Mouse (Mus musculus): ENCODE results near the gene Kif6. TPM values are rescaled to one million over a fixed set of nuclear protein-coding genes. Genes with fewer than 3 reads are reported as not detected.

Kif6 gene
- polyA plus RNA-seq, 1 experiment from 2014 or later = 0.22 TPM

DNA sequence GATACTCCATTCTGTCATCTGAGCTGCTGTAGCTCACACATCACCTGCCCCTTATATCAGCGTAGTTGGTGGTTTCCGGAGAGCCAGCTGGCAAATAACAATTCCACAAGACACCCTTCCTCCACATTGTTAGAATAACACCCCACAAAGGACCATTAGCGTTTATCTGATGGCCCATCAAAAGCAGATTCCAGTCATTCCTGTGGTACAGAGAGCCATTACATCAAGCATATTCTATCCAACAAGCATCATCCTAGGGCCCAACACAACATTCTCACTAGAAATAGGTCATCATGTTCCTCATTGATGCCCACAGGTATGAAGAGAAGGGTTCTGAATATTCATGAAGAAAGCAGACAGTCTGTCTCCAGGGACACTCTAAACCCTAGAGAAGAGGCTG, 236.3 kb downstream of the Kif6 start:
- no peak for TF ChIP-seq CTCF (IDR thresholded peaks at IDR 0.05; ENCODE audit: low read depth)
- H3K27ac ChIP-seq (ENCODE audit: low read depth, low read length) = no peak overlapping the region
- H3K36me3 ChIP-seq (ENCODE audit: control insufficient read depth, insufficient read depth) = no peaks in the 10 kb centered on the region
- 26% methylated on average over 3 of the region's 3 CpGs for WGBS
- no peak overlapping the region for H3K4me2 ChIP-seq (replicated peaks; ENCODE audit: low read depth)
- H3K9me3 ChIP-seq (ENCODE audit: control insufficient read depth) = no peaks in the 10 kb centered on the region
- no peak for ATAC-seq
- H3K4me1 ChIP-seq (replicated peaks; ENCODE audit: control insufficient read depth, insufficient read depth, low read length) = no peaks in the 10 kb centered on the region
- H3K27me3 ChIP-seq (replicated peaks; ENCODE audit: control insufficient read depth, insufficient read depth, low read length) = no peaks in the 10 kb centered on the region
- no peak overlapping the region for H3K4me3 ChIP-seq (ENCODE audit: low read depth, low read length)
- no peak overlapping the region for H3K9ac ChIP-seq (ENCODE audit: low read depth, low read length)

DNA sequence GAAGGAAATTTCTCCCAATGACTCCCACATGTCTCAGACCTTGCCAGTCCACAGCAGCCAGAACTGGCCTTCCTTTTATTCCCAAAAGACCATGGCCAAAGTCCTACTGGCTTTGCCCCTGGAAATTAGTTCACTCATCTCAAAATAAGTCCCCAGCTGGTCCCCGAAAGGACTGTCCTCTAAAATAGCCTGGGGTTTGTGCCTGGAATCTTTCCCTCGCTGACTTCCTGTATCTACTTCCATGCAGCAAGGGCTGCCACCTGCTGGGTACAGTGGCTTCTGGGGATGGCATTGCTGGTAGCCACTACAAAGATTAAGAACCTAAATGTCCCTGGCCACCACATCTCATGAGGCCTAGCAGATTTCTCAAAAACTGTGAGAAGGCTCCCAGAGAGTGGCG, 237.2 kb downstream of the Kif6 start:
- 71% methylated on average over 3 of the region's 3 CpGs for WGBS

GRCm38 (mm10) chr17:49855785-49856184, 240.8 kb downstream of the Kif6 start:
- Histone ChIP-seq H3K27ac (ENCODE audit: low read depth, low read length) (no peak overlapping the region), H3K4me1 (replicated peaks; ENCODE audit: control insufficient read depth, insufficient read depth, low read length) (no peaks in the 10 kb centered on the region), H3K4me2 (replicated peaks; ENCODE audit: low read depth) (no peak overlapping the region), H3K4me3 (ENCODE audit: low read depth, low read length) (no peak overlapping the region), H3K27me3 (replicated peaks; ENCODE audit: control insufficient read depth, insufficient read depth, low read length) (no peaks in the 10 kb centered on the region), H3K9ac (ENCODE audit: low read depth, low read length) (no peak overlapping the region), H3K9me3 (ENCODE audit: control insufficient read depth) (no peaks in the 10 kb centered on the region), H3K36me3 (ENCODE audit: control insufficient read depth, insufficient read depth) (no peaks in the 10 kb centered on the region)
- no peak for ATAC-seq
- WGBS = 28% methylated on average over 4 of the region's 4 CpGs
- no peak for TF ChIP-seq CTCF (IDR thresholded peaks at IDR 0.05; ENCODE audit: low read depth)

More for the DNA sequence above, 237.2 kb downstream of the Kif6 start:
- Histone ChIP-seq H3K36me3 (ENCODE audit: control insufficient read depth, insufficient read depth) (no peaks in the 10 kb centered on the region), H3K27ac (ENCODE audit: low read depth, low read length) (no peak overlapping the region), H3K4me2 (replicated peaks; ENCODE audit: low read depth) (no peak overlapping the region), H3K9ac (ENCODE audit: low read depth, low read length) (no peak overlapping the region), H3K4me3 (ENCODE audit: low read depth, low read length) (no peak overlapping the region), H3K27me3 (replicated peaks; ENCODE audit: control insufficient read depth, insufficient read depth, low read length) (no peaks in the 10 kb centered on the region), H3K9me3 (ENCODE audit: control insufficient read depth) (no peaks in the 10 kb centered on the region), H3K4me1 (replicated peaks; ENCODE audit: control insufficient read depth, insufficient read depth, low read length) (no peaks in the 10 kb centered on the region)
- peak; percentile 47 for TF ChIP-seq CTCF (IDR thresholded peaks at IDR 0.05; ENCODE audit: low read depth)
- ATAC-seq = no peak

DNA sequence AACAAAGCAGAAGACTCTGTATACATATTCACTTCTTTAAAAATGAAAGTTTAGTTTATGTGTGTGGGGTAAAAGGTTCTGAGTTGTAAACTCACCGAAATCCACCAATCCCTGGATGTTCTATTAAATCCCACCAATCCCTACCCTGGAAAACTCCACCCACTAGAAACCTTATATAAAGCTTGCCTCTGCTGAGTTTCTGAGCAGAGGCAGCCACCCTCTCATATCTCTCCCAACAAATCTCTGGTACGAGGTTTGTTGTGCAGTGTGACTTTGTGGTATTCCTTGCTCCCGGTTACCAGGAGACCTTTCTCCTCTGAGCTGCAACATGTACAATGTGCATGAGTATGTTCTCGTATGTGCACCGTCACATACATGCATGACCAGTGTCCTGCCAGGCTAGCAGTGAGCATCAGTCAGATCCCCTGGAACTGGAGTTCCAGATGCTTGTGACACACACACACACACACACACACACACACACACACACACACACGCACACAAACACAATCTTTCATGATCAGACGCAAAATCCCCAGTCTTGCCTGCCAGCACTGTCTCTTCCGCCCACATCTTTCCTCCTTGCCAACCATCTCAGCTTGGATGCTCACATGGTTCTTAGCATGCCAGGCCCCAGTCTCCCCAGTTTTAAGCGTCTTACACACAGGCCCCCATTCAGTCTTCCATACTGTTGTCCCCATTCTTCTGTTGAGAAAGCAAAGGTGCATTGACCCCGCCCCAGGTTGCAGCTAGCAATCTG, 245.3 kb downstream of the Kif6 start:
- H3K4me1 ChIP-seq (replicated peaks; ENCODE audit: control insufficient read depth, insufficient read depth, low read length) = no peaks in the 10 kb centered on the region
- no peak for TF ChIP-seq CTCF (IDR thresholded peaks at IDR 0.05; ENCODE audit: low read depth)
- H3K4me2 ChIP-seq (replicated peaks; ENCODE audit: low read depth) = no peak overlapping the region
- H3K36me3 ChIP-seq (ENCODE audit: control insufficient read depth, insufficient read depth) = no peaks in the 10 kb centered on the region
- H3K27me3 ChIP-seq (replicated peaks; ENCODE audit: control insufficient read depth, insufficient read depth, low read length) = no peaks in the 10 kb centered on the region
- no peaks in the 10 kb centered on the region for H3K9me3 ChIP-seq (ENCODE audit: control insufficient read depth)
- H3K9ac ChIP-seq (ENCODE audit: low read depth, low read length) = no peak overlapping the region
- no peak overlapping the region for H3K4me3 ChIP-seq (ENCODE audit: low read depth, low read length)
- no peak overlapping the region for H3K27ac ChIP-seq (ENCODE audit: low read depth, low read length)
- 89% methylated on average over 10 of the region's 10 CpGs for WGBS
- no peak for ATAC-seq

- H3K36me3 ChIP-seq (ENCODE audit: control insufficient read depth, insufficient read depth) = no peaks in the 10 kb centered on the region
- H3K27ac ChIP-seq (ENCODE audit: low read depth, low read length) = no peak overlapping the region
- no peak for ATAC-seq
Measured at GRCm38 (mm10) chr17:49863597-49863996, 248.7 kb downstream of the Kif6 start.

GRCm38 (mm10) chr17:49865604-49866003, 250.7 kb downstream of the Kif6 start:
- WGBS = 83% methylated on average over 2 of the region's 2 CpGs

More at GRCm38 (mm10) chr17:49863597-49863996, 248.7 kb downstream of the Kif6 start:
- no peaks in the 10 kb centered on the region for H3K4me1 ChIP-seq (replicated peaks; ENCODE audit: control insufficient read depth, insufficient read depth, low read length)
- 62% methylated on average over 5 of the region's 5 CpGs for WGBS
- H3K4me2 ChIP-seq (replicated peaks; ENCODE audit: low read depth) = no peak overlapping the region
- no peaks in the 10 kb centered on the region for H3K9me3 ChIP-seq (ENCODE audit: control insufficient read depth)
- TF ChIP-seq CTCF (IDR thresholded peaks at IDR 0.05; ENCODE audit: low read depth) = no peak
- H3K4me3 ChIP-seq (ENCODE audit: low read depth, low read length) = no peak overlapping the region
- H3K27me3 ChIP-seq (replicated peaks; ENCODE audit: control insufficient read depth, insufficient read depth, low read length) = no peaks in the 10 kb centered on the region
- H3K9ac ChIP-seq (ENCODE audit: low read depth, low read length) = no peak overlapping the region

More at GRCm38 (mm10) chr17:49865604-49866003, 250.7 kb downstream of the Kif6 start:
- Histone ChIP-seq H3K36me3 (ENCODE audit: control insufficient read depth, insufficient read depth) (no peaks in the 10 kb centered on the region), H3K9ac (ENCODE audit: low read depth, low read length) (no peak overlapping the region), H3K4me2 (replicated peaks; ENCODE audit: low read depth) (no peak overlapping the region), H3K9me3 (ENCODE audit: control insufficient read depth) (no peaks in the 10 kb centered on the region), H3K4me3 (ENCODE audit: low read depth, low read length) (no peak overlapping the region), H3K27ac (ENCODE audit: low read depth, low read length) (no peak overlapping the region), H3K27me3 (replicated peaks; ENCODE audit: control insufficient read depth, insufficient read depth, low read length) (no peaks in the 10 kb centered on the region), H3K4me1 (replicated peaks; ENCODE audit: control insufficient read depth, insufficient read depth, low read length) (no peaks in the 10 kb centered on the region)
- ATAC-seq = no peak
- TF ChIP-seq CTCF (IDR thresholded peaks at IDR 0.05; ENCODE audit: low read depth) = no peak
